Mouse (Mus musculus) cerebellum, adult 2 months (tissue): ENCODE measurements around the gene Tdrd9.

Source experiments
- CTCF ChIP-seq: fragments of 200-500 bp; IDR thresholded peaks from 2 replicates; pipeline ENCODE4 v1.5.1; 2011; ENCODE audit warnings: low read depth, mild to moderate bottlenecking, control low read depth, low read length, moderate library complexity, borderline replicate concordance; ENCODE audit not compliant: insufficient read depth
- POLR2A ChIP-seq: fragments of 200-500 bp; IDR thresholded peaks from 2 replicates; pipeline ENCODE4 v1.6.1; 2011; ENCODE audit warnings: low read length, control low read depth, borderline replicate concordance; ENCODE audit not compliant: insufficient read depth

- TF ChIP-seq POLR2A, result no peak
- no peak for TF ChIP-seq CTCF
Measured at GRCm38 (mm10) chr12:111945115-111945514, 26.2 kb upstream of the Tdrd9 start.
